Mouse (Mus musculus): ENCODE measurements around the gene Entpd3.

The Entpd3 gene

DNA sequence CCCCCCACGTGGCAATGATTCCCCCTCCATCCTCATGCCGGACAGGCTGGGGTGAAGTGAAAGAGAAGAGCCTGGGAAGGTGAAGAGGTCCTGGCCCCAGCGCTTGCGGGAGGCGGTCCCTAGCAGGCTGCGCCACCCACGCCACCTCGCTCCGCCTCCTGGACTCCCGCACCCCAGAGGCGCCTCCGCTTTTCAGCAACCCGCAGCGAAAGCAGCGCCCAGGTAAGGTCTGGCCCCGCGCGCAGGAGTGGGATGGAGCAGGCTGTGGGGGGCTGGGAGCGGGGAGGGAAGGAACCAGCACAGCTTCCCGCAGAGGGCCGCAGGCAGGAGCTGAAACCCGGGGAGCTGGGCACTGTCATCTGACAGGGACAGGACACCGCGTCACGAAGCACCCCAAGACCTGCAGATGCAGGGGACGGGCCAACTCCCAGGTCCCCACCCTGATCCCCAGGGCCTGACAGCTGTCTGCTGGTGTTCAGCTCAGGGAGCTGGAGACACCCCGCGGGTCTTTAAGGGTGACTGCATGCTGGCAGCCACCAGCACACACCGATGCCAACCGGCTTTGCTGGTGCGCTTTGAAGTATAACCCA is at the start of gene Entpd3:
Gene Entpd3 (plus strand): TSS at position 157 of the 590 bp plus-strand sequence.
- TF ChIP-seq NANOG (IDR thresholded peaks at IDR 0.05; ENCODE audit: borderline replicate concordance, low read length) (no peak), CTCF (conservative IDR thresholded peaks at IDR 0.05; ENCODE audit: low read length) (no peak), POU5F1 (IDR thresholded peaks at IDR 0.05; ENCODE audit: borderline replicate concordance, low read length) (no peak)
- Histone ChIP-seq H3K27me3 (ENCODE audit: insufficient read depth, low read length) (peaks cover 35% of the 10 kb centered on the region), H3K4me3 (replicated peaks; ENCODE audit: low read length) (peak within 1 kb of the TSS; percentile 74), H3K9me3 (ENCODE audit: low read length) (no peaks in the 10 kb centered on the region), H3K36me3 (ENCODE audit: insufficient read depth, low read length) (no peaks in the 10 kb centered on the region), H3K4me1 (replicated peaks; ENCODE audit: low read depth, low read length) (peaks cover 45% of the 10 kb centered on the region)

DNA sequence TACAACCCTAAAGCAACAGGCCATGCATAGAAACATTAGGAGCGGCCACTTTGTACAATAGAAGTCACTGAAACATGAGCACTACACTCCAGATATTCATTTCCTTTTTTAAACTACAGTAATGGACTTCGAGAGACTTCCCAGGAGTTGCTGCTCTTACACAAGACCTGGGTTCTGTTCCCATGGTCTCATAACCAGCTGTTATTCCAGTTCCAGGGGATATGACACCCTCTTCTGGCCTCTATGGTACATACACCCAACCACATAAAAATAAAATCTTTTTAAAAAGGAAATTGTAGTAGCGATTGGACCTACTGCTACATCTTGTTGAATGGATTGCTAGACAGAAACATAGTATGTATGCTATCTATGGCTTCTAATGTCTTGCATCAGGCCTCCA is 48.1 kb upstream of the Entpd3 start:
- no peak for TF ChIP-seq POU5F1 (IDR thresholded peaks at IDR 0.05; ENCODE audit: borderline replicate concordance, low read length)
- TF ChIP-seq CTCF (conservative IDR thresholded peaks at IDR 0.05; ENCODE audit: low read length) = no peak
- TF ChIP-seq NANOG (IDR thresholded peaks at IDR 0.05; ENCODE audit: borderline replicate concordance, low read length) = no peak
- peak overlapping the region; percentile 97 for H3K4me3 ChIP-seq (replicated peaks; ENCODE audit: low read length)
- peaks cover 27% of the 10 kb centered on the region for H3K36me3 ChIP-seq (ENCODE audit: insufficient read depth, low read length)

GRCm38 (mm10) chr9:120492010-120492399 is 47.6 kb upstream of the Entpd3 start, which contains the start of gene Eif1b:
Gene Eif1b, plus strand, starts transcription at chr9:120492232.
- H3K4me1 ChIP-seq (replicated peaks; ENCODE audit: low read depth, low read length) = peaks cover 16% of the 10 kb centered on the region
- no peak for TF ChIP-seq CTCF (conservative IDR thresholded peaks at IDR 0.05; ENCODE audit: low read length)
- no peak for TF ChIP-seq NANOG (IDR thresholded peaks at IDR 0.05; ENCODE audit: borderline replicate concordance, low read length)
- TF ChIP-seq POU5F1 (IDR thresholded peaks at IDR 0.05; ENCODE audit: borderline replicate concordance, low read length) = no peak
- H3K36me3 ChIP-seq (ENCODE audit: insufficient read depth, low read length) = peaks cover 28% of the 10 kb centered on the region
- H3K27me3 ChIP-seq (ENCODE audit: insufficient read depth, low read length) = peaks cover 12% of the 10 kb centered on the region
- no peaks in the 10 kb centered on the region for H3K9me3 ChIP-seq (ENCODE audit: low read length)
- peak within 1 kb of the TSS; percentile 97 for H3K4me3 ChIP-seq (replicated peaks; ENCODE audit: low read length)

More for the DNA sequence above, 48.1 kb upstream of the Entpd3 start:
- H3K9me3 ChIP-seq (ENCODE audit: low read length) = no peaks in the 10 kb centered on the region
- H3K27me3 ChIP-seq (ENCODE audit: insufficient read depth, low read length) = peaks cover 12% of the 10 kb centered on the region
- H3K4me1 ChIP-seq (replicated peaks; ENCODE audit: low read depth, low read length) = peaks cover 16% of the 10 kb centered on the region

- Histone ChIP-seq H3K4me3 (replicated peaks; ENCODE audit: low read length) (peak overlapping the region; percentile 97), H3K9me3 (ENCODE audit: low read length) (no peaks in the 10 kb centered on the region), H3K36me3 (ENCODE audit: insufficient read depth, low read length) (peaks cover 28% of the 10 kb centered on the region), H3K4me1 (replicated peaks; ENCODE audit: low read depth, low read length) (peaks cover 16% of the 10 kb centered on the region), H3K27me3 (ENCODE audit: insufficient read depth, low read length) (peaks cover 12% of the 10 kb centered on the region)
- TF ChIP-seq CTCF (conservative IDR thresholded peaks at IDR 0.05; ENCODE audit: low read length) (no peak), NANOG (IDR thresholded peaks at IDR 0.05; ENCODE audit: borderline replicate concordance, low read length) (no peak), POU5F1 (IDR thresholded peaks at IDR 0.05; ENCODE audit: borderline replicate concordance, low read length) (no peak)
Measured at GRCm38 (mm10) chr9:120492400-120493351, 46.9 kb upstream of the Entpd3 start.

DNA sequence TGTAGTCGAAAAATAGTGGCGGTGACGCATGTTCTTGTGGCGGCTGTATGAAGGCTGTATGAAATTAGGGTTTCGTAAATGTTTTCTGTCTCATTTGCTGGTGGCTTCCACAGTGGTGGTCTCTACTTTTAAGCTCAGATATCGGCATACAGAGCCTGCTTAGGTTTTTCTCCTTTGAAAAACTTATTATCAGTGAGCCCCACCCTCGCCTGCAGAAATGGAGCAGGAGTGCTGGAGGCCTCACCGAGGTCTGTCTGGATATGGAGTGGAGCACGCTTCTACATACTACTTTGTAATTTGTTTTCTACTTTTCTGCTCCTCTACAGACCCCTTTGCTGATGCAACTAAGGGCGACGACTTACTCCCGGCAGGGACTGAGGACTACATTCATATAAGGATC is 45.8 kb upstream of the Entpd3 start:
- H3K9me3 ChIP-seq (ENCODE audit: low read length) = no peaks in the 10 kb centered on the region
- peaks cover 16% of the 10 kb centered on the region for H3K4me1 ChIP-seq (replicated peaks; ENCODE audit: low read depth, low read length)
- peaks cover 28% of the 10 kb centered on the region for H3K36me3 ChIP-seq (ENCODE audit: insufficient read depth, low read length)
- peak overlapping the region; percentile 97 for H3K4me3 ChIP-seq (replicated peaks; ENCODE audit: low read length)
- TF ChIP-seq NANOG (IDR thresholded peaks at IDR 0.05; ENCODE audit: borderline replicate concordance, low read length) (no peak), POU5F1 (IDR thresholded peaks at IDR 0.05; ENCODE audit: borderline replicate concordance, low read length) (no peak), CTCF (conservative IDR thresholded peaks at IDR 0.05; ENCODE audit: low read length) (no peak)
- H3K27me3 ChIP-seq (ENCODE audit: insufficient read depth, low read length) = peaks cover 10% of the 10 kb centered on the region

DNA sequence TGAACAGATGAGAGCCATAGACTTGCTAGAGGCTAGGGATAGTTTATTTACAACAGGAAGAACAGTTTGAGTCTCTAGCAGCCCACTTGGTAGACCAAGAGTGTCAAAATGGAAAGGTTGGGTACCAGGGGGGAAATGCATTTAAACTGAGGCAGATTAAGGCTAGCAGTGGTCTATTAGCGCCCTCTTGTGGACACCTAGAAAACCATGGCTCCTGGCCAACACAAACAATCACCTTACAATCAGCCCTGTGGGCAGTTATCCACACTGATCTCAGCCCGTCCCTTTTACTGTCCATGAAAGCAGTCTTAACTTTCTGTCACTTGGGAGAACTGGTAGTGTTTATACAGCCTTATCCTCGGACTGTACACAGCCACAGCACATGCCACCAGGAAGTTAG is 42.9 kb upstream of the Entpd3 start:
- Histone ChIP-seq H3K4me1 (replicated peaks; ENCODE audit: low read depth, low read length) (peaks cover 14% of the 10 kb centered on the region), H3K4me3 (replicated peaks; ENCODE audit: low read length) (no peak overlapping the region), H3K36me3 (ENCODE audit: insufficient read depth, low read length) (peaks cover 28% of the 10 kb centered on the region), H3K9me3 (ENCODE audit: low read length) (no peaks in the 10 kb centered on the region), H3K27me3 (ENCODE audit: insufficient read depth, low read length) (peaks cover 2% of the 10 kb centered on the region; the same call in 1 of the 2 replicates)
- TF ChIP-seq POU5F1 (IDR thresholded peaks at IDR 0.05; ENCODE audit: borderline replicate concordance, low read length) = no peak
- TF ChIP-seq NANOG (IDR thresholded peaks at IDR 0.05; ENCODE audit: borderline replicate concordance, low read length) = no peak
- TF ChIP-seq CTCF (conservative IDR thresholded peaks at IDR 0.05; ENCODE audit: low read length) = peak; percentile 84

- Histone ChIP-seq H3K4me1 (replicated peaks; ENCODE audit: low read depth, low read length) (peaks cover 10% of the 10 kb centered on the region), H3K36me3 (ENCODE audit: insufficient read depth, low read length) (peaks cover 28% of the 10 kb centered on the region), H3K27me3 (ENCODE audit: insufficient read depth, low read length) (peaks cover 4% of the 10 kb centered on the region), H3K4me3 (replicated peaks; ENCODE audit: low read length) (no peak overlapping the region), H3K9me3 (ENCODE audit: low read length) (no peaks in the 10 kb centered on the region)
- no peak for TF ChIP-seq CTCF (conservative IDR thresholded peaks at IDR 0.05; ENCODE audit: low read length)
- TF ChIP-seq POU5F1 (IDR thresholded peaks at IDR 0.05; ENCODE audit: borderline replicate concordance, low read length) = no peak
- TF ChIP-seq NANOG (IDR thresholded peaks at IDR 0.05; ENCODE audit: borderline replicate concordance, low read length) = no peak
Measured at GRCm38 (mm10) chr9:120497983-120498382, 41.6 kb upstream of the Entpd3 start.

- Histone ChIP-seq H3K9me3 (ENCODE audit: low read length) (peaks cover 16% of the 10 kb centered on the region), H3K4me3 (replicated peaks; ENCODE audit: low read length) (no peak overlapping the region), H3K4me1 (replicated peaks; ENCODE audit: low read depth, low read length) (no peaks in the 10 kb centered on the region; the same call in 1 of the 2 replicates), H3K36me3 (ENCODE audit: insufficient read depth, low read length) (peaks cover 3% of the 10 kb centered on the region), H3K27me3 (ENCODE audit: insufficient read depth, low read length) (peaks cover 4% of the 10 kb centered on the region)
- TF ChIP-seq CTCF (conservative IDR thresholded peaks at IDR 0.05; ENCODE audit: low read length) (peak; percentile 91), NANOG (IDR thresholded peaks at IDR 0.05; ENCODE audit: borderline replicate concordance, low read length) (no peak)
Measured at GRCm38 (mm10) chr9:120501191-120501902, 38.3 kb upstream of the Entpd3 start.

Measured in E14TG2a.4 (cell line).